Mouse (Mus musculus) ES-Bruce4 (cell line): Measurements from ENCODE around the gene Mgmt. TPM values are rescaled to one million over a fixed set of nuclear protein-coding genes. Genes with fewer than 3 reads are reported as not detected.

Experiments used
- H3K27ac ChIP-seq: 2 replicates; pipeline ENCODE4 v1.5.1; 2012; ENCODE audit warnings: low read length, inconsistent platforms; ENCODE audit not compliant: insufficient read depth
- H3K27me3 ChIP-seq: 2 replicates; pipeline ENCODE4 v1.6.1; 2012; ENCODE audit warnings: mild to moderate bottlenecking, low read length, inconsistent platforms; ENCODE audit not compliant: control insufficient read depth, poor library complexity, insufficient read depth, severe bottlenecking
- H3K36me3 ChIP-seq: 2 replicates; pipeline ENCODE4 v1.6.1; 2012; ENCODE audit warnings: inconsistent platforms, mild to moderate bottlenecking, low read length, moderate library complexity; ENCODE audit not compliant: control insufficient read depth, poor library complexity, insufficient read depth, severe bottlenecking
- H3K4me1 ChIP-seq: one replicate; pipeline ENCODE4 v1.8.1; 2011; ENCODE audit warnings: low read length; ENCODE audit not compliant: control insufficient read depth, insufficient read depth
- H3K4me3 ChIP-seq: 2 replicates; pipeline ENCODE4 v1.5.1; 2011; ENCODE audit warnings: low read depth, mild to moderate bottlenecking, low read length
- H3K9ac ChIP-seq: 2 replicates; pipeline ENCODE4 v1.6.1; 2012; ENCODE audit warnings: low read depth, mild to moderate bottlenecking, inconsistent platforms; ENCODE audit not compliant: poor library complexity, severe bottlenecking
- H3K9me3 ChIP-seq: replicated peaks from 2 replicates; pipeline ENCODE4 v1.6.1; 2012; ENCODE audit warnings: mild to moderate bottlenecking, low read length, inconsistent platforms; ENCODE audit not compliant: control insufficient read depth, poor library complexity, insufficient read depth, severe bottlenecking
- CTCF ChIP-seq: IDR thresholded peaks from one replicate; pipeline ENCODE4 v1.8.1; 2011; ENCODE audit warnings: low read depth, low read length
- EP300 ChIP-seq: IDR thresholded peaks from 2 replicates; pipeline ENCODE4 v1.6.1; 2011; ENCODE audit warnings: low read depth, low read length; ENCODE audit not compliant: insufficient read depth
- POLR2A ChIP-seq: IDR thresholded peaks from one replicate; pipeline ENCODE4 v1.8.1; 2011; ENCODE audit warnings: low read length; ENCODE audit not compliant: insufficient read depth
- polyA plus RNA-seq: library from polyadenylated mRNA; stranded (reverse); fragments of >200 nt; gene quantifications from 2 replicates; pipeline ENCODE4 v1.2.4, GENCODE M21; 2011; ENCODE audit warnings: low read depth; ENCODE audit not compliant: missing spikeins, insufficient read depth, insufficient read length

Mgmt gene
- polyA plus RNA-seq, 1 experiment = 9.6 TPM

DNA sequence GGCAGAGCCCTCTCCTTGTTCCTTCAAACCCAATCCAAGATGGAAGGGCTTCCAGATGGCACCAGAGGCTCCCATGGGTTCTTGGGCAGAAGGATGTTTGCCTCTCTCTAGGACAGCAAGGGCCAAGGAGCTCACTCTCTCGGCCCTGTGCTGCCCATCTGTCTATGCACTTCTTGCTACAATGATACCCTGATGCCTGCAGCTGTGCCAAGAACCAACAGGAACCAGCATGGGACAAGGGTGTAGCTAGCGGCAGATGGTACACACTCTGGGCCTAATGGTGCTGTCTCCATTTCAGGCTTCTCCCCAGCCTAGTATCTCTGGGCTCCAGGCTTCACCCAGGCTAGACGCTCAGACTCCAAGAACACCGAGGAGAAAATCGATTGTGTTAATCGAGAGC, 6.3 kb upstream of the Mgmt start:
- no peaks in the 10 kb centered on the region for H3K36me3 ChIP-seq
- H3K4me3 ChIP-seq = no peak overlapping the region
- H3K27ac ChIP-seq = no peak overlapping the region
- no peaks in the 10 kb centered on the region for H3K4me1 ChIP-seq
- H3K9me3 ChIP-seq = no peaks in the 10 kb centered on the region
- TF ChIP-seq EP300 (no peak), CTCF (no peak)
- no peak overlapping the region for H3K9ac ChIP-seq
- no peaks in the 10 kb centered on the region for H3K27me3 ChIP-seq

DNA sequence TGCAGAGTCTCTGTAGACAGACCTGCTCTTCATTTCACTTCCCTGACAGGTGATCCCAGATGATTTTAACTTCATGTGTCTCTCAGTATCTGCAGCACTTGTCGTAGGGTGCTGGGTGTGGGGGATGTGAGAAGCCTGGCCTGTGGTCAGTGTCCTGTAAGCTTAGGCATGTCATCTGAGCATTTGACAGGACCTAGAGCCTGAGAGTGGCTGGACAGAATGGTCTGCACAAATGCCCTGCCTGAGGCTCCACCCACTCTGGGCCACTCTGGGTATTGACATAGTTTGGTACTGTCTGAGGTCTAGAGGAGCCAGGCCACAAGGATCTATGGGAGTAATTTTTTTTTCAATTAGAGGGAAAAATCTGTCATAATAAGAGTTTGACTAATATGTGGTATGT, 942 bp downstream of the Mgmt start:
- H3K9me3 ChIP-seq = no peaks in the 10 kb centered on the region
- no peak overlapping the region for H3K27ac ChIP-seq
- no peaks in the 10 kb centered on the region for H3K27me3 ChIP-seq
- TF ChIP-seq CTCF = no peak
- TF ChIP-seq EP300 = no peak
- no peak for TF ChIP-seq POLR2A
- peak overlapping the region; percentile 88 for H3K4me3 ChIP-seq
- H3K9ac ChIP-seq = peak overlapping the region; percentile 54
- H3K4me1 ChIP-seq = no peaks in the 10 kb centered on the region
- H3K36me3 ChIP-seq = no peaks in the 10 kb centered on the region

DNA sequence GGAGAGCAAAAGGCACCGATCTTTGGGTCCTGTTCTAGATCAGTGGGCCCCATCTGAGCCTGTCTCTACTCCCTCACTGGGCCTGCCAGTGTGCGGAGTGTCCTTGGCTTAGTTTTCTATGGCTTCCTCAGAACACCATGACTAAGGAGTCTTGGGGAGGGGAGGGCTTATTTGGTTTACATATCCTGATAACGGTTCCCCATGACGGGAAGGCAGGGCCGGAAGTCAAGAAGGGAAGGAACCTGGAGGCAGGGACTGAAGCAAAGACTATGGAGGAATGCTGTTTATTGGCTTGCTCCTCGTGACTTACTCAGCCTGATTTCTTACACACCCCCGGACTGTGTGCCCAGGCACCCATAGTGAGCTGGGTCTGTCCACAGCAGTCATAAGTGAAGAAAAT, 1.4 kb downstream of the Mgmt start:
- no peaks in the 10 kb centered on the region for H3K9me3 ChIP-seq
- no peak overlapping the region for H3K9ac ChIP-seq
- no peaks in the 10 kb centered on the region for H3K27me3 ChIP-seq
- no peaks in the 10 kb centered on the region for H3K4me1 ChIP-seq
- TF ChIP-seq POLR2A = no peak
- no peak overlapping the region for H3K27ac ChIP-seq
- H3K36me3 ChIP-seq = no peaks in the 10 kb centered on the region
- H3K4me3 ChIP-seq = no peak overlapping the region

DNA sequence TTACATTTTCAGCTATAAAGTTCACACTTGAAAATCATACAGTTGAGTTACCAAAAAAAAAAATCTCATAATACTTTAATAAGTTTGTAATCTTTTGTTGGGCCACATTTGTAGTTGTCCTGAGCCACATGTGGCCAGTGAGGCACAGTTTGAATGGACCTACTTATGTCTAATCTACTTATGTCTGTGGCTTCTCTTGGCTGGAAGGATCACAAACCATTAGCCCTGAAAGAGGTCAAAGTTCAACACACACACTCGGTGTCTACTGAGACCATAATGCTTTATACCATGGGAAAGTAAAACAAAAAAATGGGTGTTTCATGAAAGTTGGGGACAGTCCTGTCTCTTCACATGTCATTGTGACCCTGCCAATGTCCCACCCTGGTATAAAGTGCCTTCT, 3.1 kb downstream of the Mgmt start:
- TF ChIP-seq CTCF (no peak), EP300 (no peak), POLR2A (no peak)
- Histone ChIP-seq H3K9ac (no peak overlapping the region), H3K36me3 (no peaks in the 10 kb centered on the region), H3K27ac (no peak overlapping the region), H3K27me3 (no peaks in the 10 kb centered on the region), H3K4me3 (no peak overlapping the region), H3K9me3 (no peaks in the 10 kb centered on the region), H3K4me1 (no peaks in the 10 kb centered on the region)

DNA sequence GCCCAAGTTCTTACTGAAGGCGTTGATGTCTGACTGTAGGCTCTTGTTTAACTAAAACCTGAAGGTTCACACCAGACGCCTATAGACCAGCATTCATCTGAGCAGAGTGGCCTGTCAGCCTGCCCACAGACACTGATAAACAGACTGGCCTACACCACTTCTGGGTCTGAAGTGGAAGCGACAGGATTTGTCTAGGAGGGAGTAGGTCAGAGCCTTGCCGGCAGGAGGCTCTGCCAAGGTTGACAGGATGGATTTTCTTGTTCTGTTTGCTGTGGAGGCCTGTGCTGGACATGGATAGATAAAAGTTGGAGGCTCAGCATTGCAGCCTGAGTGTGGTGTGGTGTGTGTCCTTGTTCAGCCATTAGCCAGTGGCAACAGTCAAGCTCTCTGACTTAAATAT, 3.6 kb downstream of the Mgmt start:
- H3K36me3 ChIP-seq = no peaks in the 10 kb centered on the region
- H3K4me3 ChIP-seq = no peak overlapping the region
- H3K27me3 ChIP-seq = no peaks in the 10 kb centered on the region
- no peaks in the 10 kb centered on the region for H3K9me3 ChIP-seq
- no peak overlapping the region for H3K9ac ChIP-seq
- no peak for TF ChIP-seq CTCF
- TF ChIP-seq EP300 = no peak
- no peak for TF ChIP-seq POLR2A
- H3K27ac ChIP-seq = no peak overlapping the region
- H3K4me1 ChIP-seq = no peaks in the 10 kb centered on the region

DNA sequence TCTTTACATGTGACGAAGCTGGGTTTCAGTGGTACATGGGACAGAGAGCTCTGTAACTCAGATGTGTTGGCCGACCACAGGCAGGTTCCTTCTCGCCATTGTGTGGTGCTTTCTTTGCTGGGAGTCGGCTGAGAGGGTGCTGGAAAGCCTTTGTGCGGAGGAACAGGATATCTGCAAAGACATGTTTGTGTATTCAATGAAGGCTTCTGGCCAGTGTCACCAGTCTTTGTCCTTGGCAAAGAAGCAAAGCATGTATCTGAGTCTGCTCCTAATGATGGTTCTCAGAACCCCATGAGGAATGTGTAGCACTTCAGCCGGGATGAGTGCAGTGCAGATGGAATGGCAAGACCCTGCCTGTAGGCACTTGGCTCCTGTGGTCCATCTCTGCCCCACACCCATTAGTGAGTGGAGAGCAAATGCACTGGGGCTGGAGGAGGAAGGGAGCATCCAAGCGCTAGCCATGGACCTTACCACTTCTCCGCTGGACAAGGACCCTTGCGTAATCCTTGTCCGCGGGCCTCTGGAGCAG, 14.3 kb downstream of the Mgmt start:
- Histone ChIP-seq H3K9me3 (no peaks in the 10 kb centered on the region), H3K9ac (no peak overlapping the region), H3K27me3 (no peaks in the 10 kb centered on the region), H3K4me1 (peaks cover 2% of the 10 kb centered on the region), H3K36me3 (no peaks in the 10 kb centered on the region), H3K27ac (no peak overlapping the region), H3K4me3 (no peak overlapping the region)
- TF ChIP-seq CTCF = no peak
- TF ChIP-seq EP300 = no peak
- TF ChIP-seq POLR2A = no peak
